Mouse (Mus musculus) myocyte (in vitro differentiated cells): Measurements from ENCODE around the gene Zfp592. TPM values are rescaled to one million over a fixed set of nuclear protein-coding genes. Genes with fewer than 3 reads are reported as not detected.
"Not testable (repeated sequence)": the region's sequence is repeated elsewhere in the genome, so short reads cannot be mapped to it uniquely, and the experiment has no call there.

ENCODE experiments used
- H3K27me3 ChIP-seq: one replicate; pipeline ENCODE4 v1.6.1; 2011; ENCODE audit not compliant: control insufficient read depth, insufficient read depth, insufficient read length
- H3K36me3 ChIP-seq: one replicate; pipeline ENCODE4 v1.6.1; 2011; ENCODE audit not compliant: control insufficient read depth, insufficient read depth
- H3K4me2 ChIP-seq: one replicate; pipeline ENCODE4 v1.6.1; 2011; ENCODE audit warnings: low read depth, control low read depth
- H3K4me3 ChIP-seq: one replicate; pipeline ENCODE4 v1.5.1; 2011; ENCODE audit warnings: mild to moderate bottlenecking, control low read depth, moderate library complexity
- H3K79me2 ChIP-seq: one replicate; pipeline ENCODE4 v1.6.1; 2011; ENCODE audit not compliant: control insufficient read depth, insufficient read depth
- H3ac ChIP-seq: one replicate; pipeline ENCODE4 v1.6.1; 2011; ENCODE audit not compliant: control insufficient read depth, insufficient read length
- CEBPB ChIP-seq: IDR thresholded peaks from 2 replicates; pipeline ENCODE4 v1.6.1; 2011; ENCODE audit warnings: mild to moderate bottlenecking, moderate library complexity; ENCODE audit not compliant: poor library complexity, insufficient read depth, severe bottlenecking
- E2F4 ChIP-seq: IDR thresholded peaks from one replicate; pipeline ENCODE4 v1.6.1; 2011; ENCODE audit warnings: mild to moderate bottlenecking, control low read depth, moderate library complexity; ENCODE audit not compliant: insufficient read depth
- MAX ChIP-seq: IDR thresholded peaks from one replicate; pipeline ENCODE4 v1.6.1; 2011; ENCODE audit warnings: low read depth, mild to moderate bottlenecking, control low read depth
- MYOD1 ChIP-seq, 3 experiments: IDR thresholded peaks; one replicate each; pipeline ENCODE4 v1.6.1; 2011; ENCODE audit warnings: control low read depth in 2 of 3, low read depth in 2 of 3, mild to moderate bottlenecking in 2 of 3, moderate library complexity in 1 of 3; ENCODE audit not compliant: insufficient read length in 2 of 3, control insufficient read depth in 1 of 3
- MYOG ChIP-seq, 3 experiments: IDR thresholded peaks; one replicate each; pipeline ENCODE4 v1.6.1; 2011; ENCODE audit warnings: control low read depth in 2 of 3, low read depth in 2 of 3, mild to moderate bottlenecking in 2 of 3; ENCODE audit not compliant: insufficient read length in 2 of 3, control insufficient read depth in 1 of 3, insufficient read depth in 1 of 3
- POLR2A ChIP-seq: IDR thresholded peaks from one replicate; pipeline ENCODE4 v1.6.1; 2011; ENCODE audit warnings: low read depth, mild to moderate bottlenecking, control low read depth, moderate library complexity; ENCODE audit not compliant: insufficient read length
- POLR2AphosphoS2 ChIP-seq: IDR thresholded peaks from one replicate; pipeline ENCODE4 v1.6.1; 2011; ENCODE audit warnings: low read depth, control low read depth; ENCODE audit not compliant: insufficient read length
- REST ChIP-seq: IDR thresholded peaks from one replicate; pipeline ENCODE4 v1.6.1; 2011; ENCODE audit warnings: mild to moderate bottlenecking, control low read depth, moderate library complexity; ENCODE audit not compliant: insufficient read depth, insufficient read length
- SRF ChIP-seq: IDR thresholded peaks from one replicate; pipeline ENCODE4 v1.6.1; 2011; ENCODE audit warnings: low read depth; ENCODE audit not compliant: control insufficient read depth, insufficient read length
- TCF12 ChIP-seq: IDR thresholded peaks from one replicate; pipeline ENCODE4 v1.6.1; 2011; ENCODE audit warnings: mild to moderate bottlenecking, control low read depth; ENCODE audit not compliant: poor library complexity, insufficient read depth, severe bottlenecking
- TCF3 ChIP-seq: IDR thresholded peaks from one replicate; pipeline ENCODE4 v1.6.1; 2011; ENCODE audit warnings: low read depth, control low read depth; ENCODE audit not compliant: insufficient read length
- USF1 ChIP-seq: IDR thresholded peaks from one replicate; pipeline ENCODE4 v1.6.1; 2011; ENCODE audit warnings: low read depth, mild to moderate bottlenecking, control low read depth, moderate library complexity
- polyA plus RNA-seq: library from polyadenylated mRNA; unstranded; fragments of >200 nt; fragmentation: generic; extraction: Trizol; gene quantifications from one replicate; pipeline ENCODE4 v1.2.1, GENCODE M21; 2012; ENCODE audit warnings: missing spikeins

The Zfp592 gene
- polyA plus RNA-seq, 1 experiment = 11.9 TPM

GRCm38 (mm10) chr7:80971419-80971818, 22.1 kb upstream of the Zfp592 start:
- H3K4me2 ChIP-seq = no peak overlapping the region

GRCm38 (mm10) chr7:80972082-80972481, 21.4 kb upstream of the Zfp592 start:
- Histone ChIP-seq H3K36me3 (no peaks in the 10 kb centered on the region), H3K4me3 (no peak overlapping the region), H3K27me3 (no peaks in the 10 kb centered on the region), H3K79me2 (no peaks in the 10 kb centered on the region), H3ac (no peak overlapping the region), H3K4me2 (no peak overlapping the region)
- TF ChIP-seq POLR2AphosphoS2 (no peak), POLR2A (no peak), E2F4 (no peak), REST (no peak), SRF (no peak), TCF3 (no peak), USF1 (no peak), MAX (no peak), MYOD1 (IDR thresholded peaks at IDR 0.05; ENCODE audit: control insufficient read depth in 1 of 3, insufficient read length in 2 of 3, low read depth in 2 of 3) (no peak), TCF12 (no peak), MYOG (IDR thresholded peaks at IDR 0.05; ENCODE audit: control insufficient read depth in 1 of 3, insufficient read depth in 1 of 3, insufficient read length in 2 of 3, low read depth in 2 of 3) (no peak), CEBPB (no peak)

More at GRCm38 (mm10) chr7:80971419-80971818, 22.1 kb upstream of the Zfp592 start:
- no peaks in the 10 kb centered on the region for H3K79me2 ChIP-seq
- no peak overlapping the region for H3ac ChIP-seq
- H3K4me3 ChIP-seq = no peak overlapping the region
- no peak for TF ChIP-seq MYOD1 (IDR thresholded peaks at IDR 0.05; ENCODE audit: control insufficient read depth in 1 of 3, insufficient read length in 2 of 3, low read depth in 2 of 3)
- TF ChIP-seq USF1 = no peak
- TF ChIP-seq E2F4 = no peak
- TF ChIP-seq TCF3 = no peak
- TF ChIP-seq MAX = no peak
- TF ChIP-seq CEBPB = no peak
- TF ChIP-seq POLR2A = no peak
- TF ChIP-seq REST = no peak
- TF ChIP-seq MYOG (IDR thresholded peaks at IDR 0.05; ENCODE audit: control insufficient read depth in 1 of 3, insufficient read depth in 1 of 3, insufficient read length in 2 of 3, low read depth in 2 of 3) = no peak
- no peak for TF ChIP-seq TCF12
- no peak for TF ChIP-seq SRF
- TF ChIP-seq POLR2AphosphoS2 = no peak
- H3K27me3 ChIP-seq = no peaks in the 10 kb centered on the region
- H3K36me3 ChIP-seq = no peaks in the 10 kb centered on the region

GRCm38 (mm10) chr7:80972920-80973637, 20.4 kb upstream of the Zfp592 start:
- not testable (repeated sequence) for H3K79me2 ChIP-seq, H3K4me3 ChIP-seq, H3K27me3 ChIP-seq, H3ac ChIP-seq, H3K4me2 ChIP-seq, H3K36me3 ChIP-seq

GRCm38 (mm10) chr7:80973638-80974015, 19.9 kb upstream of the Zfp592 start:
- not testable (repeated sequence) for H3K79me2 ChIP-seq, H3K27me3 ChIP-seq, H3K4me2 ChIP-seq, H3ac ChIP-seq, H3K4me3 ChIP-seq, H3K36me3 ChIP-seq

GRCm38 (mm10) chr7:80980566-80980965, 12.9 kb upstream of the Zfp592 start:
- TF ChIP-seq MYOG (IDR thresholded peaks at IDR 0.05; ENCODE audit: control insufficient read depth in 1 of 3, insufficient read depth in 1 of 3, insufficient read length in 2 of 3, low read depth in 2 of 3) (no peak), CEBPB (no peak), TCF3 (no peak), POLR2A (no peak), REST (no peak), MAX (no peak)
- no peak overlapping the region for H3ac ChIP-seq
- no peaks in the 10 kb centered on the region for H3K36me3 ChIP-seq
- H3K4me3 ChIP-seq = no peak overlapping the region
- H3K79me2 ChIP-seq = no peaks in the 10 kb centered on the region
- H3K4me2 ChIP-seq = no peak overlapping the region
- peaks cover 10% of the 10 kb centered on the region for H3K27me3 ChIP-seq
